Mouse (Mus musculus) hindbrain, embryonic 13.5 days (tissue): ENCODE data around the gene Aldh1a2. TPM values are rescaled to one million over a fixed set of nuclear protein-coding genes. Genes with fewer than 3 reads are reported as not detected.

Source experiments
- ATAC-seq: fragments of 200-750 bp; cut with Nextera tagmentation; 2 replicates; pipeline ENCODE4 v1.8.0; 2017; ENCODE audit warnings: moderate TSS enrichment; ENCODE audit not compliant: low FRiP score
- H3K27ac ChIP-seq: fragments of 300-500 bp; sonication (generic); 2 replicates; pipeline ENCODE4 v1.5.1; 2015; ENCODE audit warnings: inconsistent platforms, mild to moderate bottlenecking, moderate library complexity
- H3K27me3 ChIP-seq: fragments of 300-500 bp; sonication (generic); 2 replicates; pipeline ENCODE4 v1.6.1; 2015; ENCODE audit warnings: mild to moderate bottlenecking, inconsistent platforms
- H3K36me3 ChIP-seq: fragments of 300-500 bp; sonication (generic); 2 replicates; pipeline ENCODE4 v1.6.1; 2015; ENCODE audit warnings: mild to moderate bottlenecking, inconsistent platforms
- H3K4me1 ChIP-seq: fragments of 300-500 bp; sonication (generic); replicated peaks from 2 replicates; pipeline ENCODE4 v1.6.1; 2015; ENCODE audit warnings: inconsistent platforms
- H3K4me2 ChIP-seq: fragments of 300-500 bp; sonication (generic); 2 replicates; pipeline ENCODE4 v1.6.1; 2015; ENCODE audit warnings: inconsistent platforms, mild to moderate bottlenecking, moderate library complexity
- H3K4me3 ChIP-seq: fragments of 300-500 bp; sonication (generic); 2 replicates; pipeline ENCODE4 v1.5.1; 2015; ENCODE audit warnings: mild to moderate bottlenecking, inconsistent platforms
- H3K9ac ChIP-seq: fragments of 300-500 bp; sonication (generic); 2 replicates; pipeline ENCODE4 v1.6.1; 2015; ENCODE audit warnings: mild to moderate bottlenecking, inconsistent platforms
- H3K9me3 ChIP-seq: fragments of 300-500 bp; sonication (generic); 2 replicates; pipeline ENCODE4 v1.6.1; 2016; ENCODE audit warnings: inconsistent platforms
- WGBS: fragments of 180-500 bp; shearing (Covaris S2); methylation state at CpG from one replicate; pipeline ENCODE4 v1.1.7; 2015; 5-methylcytosine and 5-hydroxymethylcytosine counted together
- polyA plus RNA-seq: library from polyadenylated mRNA; unstranded; fragments of >200 nt; fragmentation: Nextera tagmentation; extraction: Ambion mirVana; gene quantifications from 2 replicates; pipeline ENCODE4 v1.2.1, GENCODE M21; 2015

Aldh1a2 gene
- polyA plus RNA-seq, result 33.3 and 40.4 TPM in 2 replicates

DNA sequence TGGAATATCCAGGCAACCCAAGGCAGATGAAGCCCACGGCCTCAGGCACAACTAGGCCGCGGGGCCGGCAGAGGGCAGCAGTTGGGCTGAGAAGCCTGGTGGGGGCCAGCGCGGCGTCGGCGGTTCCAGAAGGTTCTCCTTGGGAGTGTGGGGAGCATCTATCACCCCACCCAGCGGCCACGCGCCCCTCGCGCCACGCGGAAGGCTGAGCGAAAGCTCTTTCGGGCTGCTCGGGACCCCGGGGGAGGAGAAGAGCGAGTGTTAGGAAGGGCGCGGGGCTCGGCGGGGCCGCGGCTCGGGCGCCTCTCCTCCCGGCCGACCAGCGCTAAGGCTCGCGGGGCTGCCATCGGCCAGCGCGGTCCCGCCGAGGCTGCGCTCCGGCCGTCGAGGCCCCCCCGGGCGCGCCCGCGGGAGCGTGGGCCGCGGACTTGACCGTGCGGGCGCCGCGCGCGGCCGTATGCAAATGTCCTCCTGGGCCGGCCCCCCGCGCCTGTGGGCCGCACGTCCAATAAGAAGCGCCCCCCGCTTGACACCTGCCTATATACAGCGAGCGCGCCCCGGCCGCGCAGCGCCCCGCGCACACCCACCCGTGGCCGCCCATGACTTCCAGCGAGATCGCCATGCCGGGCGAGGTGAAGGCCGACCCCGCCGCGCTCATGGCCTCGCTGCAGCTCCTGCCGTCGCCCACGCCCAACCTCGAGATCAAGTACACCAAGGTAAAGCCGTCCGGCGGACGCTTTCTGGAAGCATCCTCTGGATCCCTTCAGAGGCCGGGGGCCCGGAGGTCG is at the start of gene Aldh1a2:
Gene Aldh1a2, plus strand, starts transcription at position 542 of the 788 bp plus-strand sequence.
- 1% methylated on average over 87 of the region's 97 CpGs for WGBS
- no peaks in the 10 kb centered on the region for H3K36me3 ChIP-seq
- peak; percentile 59 for ATAC-seq

DNA sequence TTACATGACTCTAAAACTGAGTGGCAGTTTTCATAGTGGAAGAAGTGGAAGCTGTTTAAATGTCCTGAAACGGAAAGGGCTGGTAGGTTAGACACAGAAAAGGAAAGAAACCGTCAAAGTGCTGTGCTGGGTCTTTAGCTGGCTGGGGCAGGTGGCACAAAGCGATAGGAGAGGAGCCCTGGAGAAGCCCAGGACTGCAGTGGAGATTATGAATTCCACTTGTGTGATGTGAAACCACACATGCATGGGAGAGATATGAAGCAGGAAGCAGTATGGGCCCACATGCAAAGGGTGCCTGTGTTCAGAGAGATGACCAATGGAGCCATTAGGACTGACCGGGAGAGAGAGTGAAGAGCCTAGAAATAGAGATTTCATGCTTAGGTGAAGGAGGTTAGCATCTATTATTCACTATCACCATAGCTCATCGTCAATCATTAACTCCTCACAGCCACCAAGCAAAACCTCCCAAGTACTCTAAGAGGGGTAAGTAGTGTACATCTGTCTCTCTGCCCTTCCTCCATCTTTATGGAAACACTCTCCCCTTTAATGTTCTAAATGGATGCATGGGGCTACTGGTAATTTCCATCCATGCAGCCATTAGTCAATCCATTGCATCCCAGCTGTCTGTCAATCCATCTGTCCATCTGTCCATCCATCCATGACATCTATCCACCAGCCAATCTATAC is 49.4 kb upstream of the Aldh1a2 start:
- Histone ChIP-seq H3K4me2 (no peak overlapping the region), H3K27ac (no peak overlapping the region), H3K36me3 (no peaks in the 10 kb centered on the region), H3K4me3 (no peak overlapping the region), H3K27me3 (no peaks in the 10 kb centered on the region), H3K4me1 (peaks cover 4% of the 10 kb centered on the region; the same call in 1 of the 2 replicates), H3K9ac (no peak overlapping the region), H3K9me3 (no peaks in the 10 kb centered on the region)
- no peak for ATAC-seq
- 91% methylated on average over 5 of the region's 5 CpGs for WGBS

More for the DNA sequence above, at the start of gene Aldh1a2:
- peak within 1 kb of the TSS; percentile 49; the same call in 1 of the 2 replicates for H3K9ac ChIP-seq
- peaks cover 72% of the 10 kb centered on the region for H3K27me3 ChIP-seq
- H3K4me3 ChIP-seq, result peak within 1 kb of the TSS; percentile 40
- no peak within 1 kb of the TSS for H3K27ac ChIP-seq
- H3K9me3 ChIP-seq, result no peaks in the 10 kb centered on the region
- H3K4me1 ChIP-seq, result peaks cover 16% of the 10 kb centered on the region
- H3K4me2 ChIP-seq, result peak within 1 kb of the TSS; percentile 61

DNA sequence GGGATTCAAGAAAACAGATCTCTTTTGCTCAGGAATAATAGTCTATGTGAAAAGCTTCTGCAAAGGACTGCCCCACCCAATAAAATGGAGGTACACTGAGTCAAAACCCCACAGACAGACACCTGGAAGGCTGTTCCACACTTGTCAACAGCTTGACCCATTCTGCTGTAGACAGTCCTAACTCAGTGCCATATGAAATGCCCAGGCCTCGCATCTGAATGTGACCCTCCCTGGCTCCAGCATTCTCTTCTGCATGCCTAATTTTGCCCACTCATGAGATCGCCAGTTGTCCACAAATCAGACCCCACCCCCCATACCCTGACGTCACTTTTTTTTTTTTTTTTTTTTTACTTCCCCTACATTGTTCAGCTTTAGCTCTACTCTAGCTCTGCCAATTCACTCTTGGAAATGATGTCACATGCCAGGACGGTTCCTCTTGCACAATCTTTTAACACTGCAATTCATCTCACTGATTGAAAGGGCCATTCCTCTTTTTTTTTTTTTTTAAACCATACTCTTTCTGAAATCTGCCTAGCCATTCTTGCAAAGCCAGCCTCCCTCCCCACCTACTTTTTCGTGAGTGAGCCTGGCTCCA is 48.6 kb upstream of the Aldh1a2 start:
- Histone ChIP-seq H3K27me3 (no peaks in the 10 kb centered on the region), H3K36me3 (no peaks in the 10 kb centered on the region), H3K27ac (no peak overlapping the region), H3K4me3 (no peak overlapping the region), H3K4me1 (peaks cover 4% of the 10 kb centered on the region; the same call in 1 of the 2 replicates), H3K9ac (no peak overlapping the region), H3K4me2 (no peak overlapping the region), H3K9me3 (no peaks in the 10 kb centered on the region)
- no peak for ATAC-seq
- WGBS, result 67% methylated on average over 5 of the region's 5 CpGs

DNA sequence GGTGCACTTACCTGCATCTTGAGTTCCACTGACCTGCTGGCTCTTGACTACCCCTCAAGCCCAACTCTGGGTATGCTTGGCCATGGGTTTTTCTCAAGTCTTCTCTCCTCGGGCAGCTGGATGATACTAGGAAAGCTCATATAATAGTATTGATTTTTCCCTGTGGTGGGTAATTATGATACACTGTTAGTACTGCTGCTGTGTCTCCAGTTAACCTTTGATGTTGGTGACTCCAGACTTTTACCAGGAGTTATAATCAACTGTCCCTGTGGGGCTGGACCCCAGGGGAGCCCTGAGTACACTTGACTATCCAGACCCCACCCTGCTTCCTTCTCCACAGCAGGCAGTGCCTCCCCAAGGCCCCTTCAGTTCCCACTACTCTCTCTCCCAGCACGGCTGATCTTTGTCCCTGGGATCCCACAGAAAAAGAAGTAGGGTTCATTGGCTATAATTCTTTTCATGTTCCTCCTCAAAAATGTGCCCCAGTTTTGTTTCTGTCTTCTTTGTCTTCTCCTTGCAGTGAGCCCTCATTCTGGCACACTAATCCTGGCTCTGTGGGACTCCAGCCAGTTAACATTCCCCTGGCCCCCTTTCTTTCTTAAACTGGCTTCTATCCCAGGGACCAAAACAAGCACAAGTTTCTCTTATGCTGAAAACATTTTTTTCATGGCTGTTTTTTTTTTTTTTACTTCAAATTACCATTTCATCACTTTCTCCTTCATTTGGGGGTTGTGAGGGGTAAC is 47.9 kb upstream of the Aldh1a2 start:
- 40% methylated on average over 2 of the region's 2 CpGs for WGBS
- no peak overlapping the region for H3K4me2 ChIP-seq
- no peaks in the 10 kb centered on the region for H3K27me3 ChIP-seq
- H3K4me1 ChIP-seq, result peaks cover 4% of the 10 kb centered on the region; the same call in 1 of the 2 replicates
- H3K27ac ChIP-seq, result peak overlapping the region; percentile 69; the same call in 1 of the 2 replicates
- H3K9ac ChIP-seq, result no peak overlapping the region
- no peak for ATAC-seq
- no peak overlapping the region for H3K4me3 ChIP-seq
- H3K36me3 ChIP-seq, result no peaks in the 10 kb centered on the region
- H3K9me3 ChIP-seq, result no peaks in the 10 kb centered on the region

DNA sequence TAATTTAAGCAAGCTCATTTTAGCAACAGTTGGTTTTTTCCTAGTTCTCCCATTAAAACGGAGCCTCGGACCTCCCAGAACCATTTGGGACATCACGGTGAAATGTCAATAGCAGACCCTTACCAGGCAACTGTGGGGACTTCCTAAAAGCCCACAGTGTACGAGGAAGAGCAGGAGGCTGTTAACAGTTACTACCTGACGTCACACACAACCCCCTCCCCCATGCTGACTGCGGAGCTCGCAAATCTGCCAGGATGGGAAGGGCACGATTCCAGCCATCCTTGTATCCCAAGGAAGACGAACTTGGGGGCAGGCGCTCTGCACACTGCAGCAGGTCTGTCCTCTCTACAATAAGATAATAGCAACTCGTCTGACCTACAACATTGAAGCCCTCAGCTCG is 47.1 kb upstream of the Aldh1a2 start, which contains the start of gene Aqp9:
Gene Aqp9, minus strand, starts transcription at position 172 of the 400 bp plus-strand sequence.
- 46% methylated on average over 12 of the region's 12 CpGs for WGBS
- Histone ChIP-seq H3K27ac (peak within 1 kb of the TSS; percentile 69; the same call in 1 of the 2 replicates), H3K9ac (no peak within 1 kb of the TSS), H3K4me1 (peaks cover 4% of the 10 kb centered on the region; the same call in 1 of the 2 replicates), H3K9me3 (no peaks in the 10 kb centered on the region), H3K36me3 (no peaks in the 10 kb centered on the region), H3K4me2 (no peak within 1 kb of the TSS), H3K4me3 (no peak within 1 kb of the TSS), H3K27me3 (no peaks in the 10 kb centered on the region)
- no peak for ATAC-seq

DNA sequence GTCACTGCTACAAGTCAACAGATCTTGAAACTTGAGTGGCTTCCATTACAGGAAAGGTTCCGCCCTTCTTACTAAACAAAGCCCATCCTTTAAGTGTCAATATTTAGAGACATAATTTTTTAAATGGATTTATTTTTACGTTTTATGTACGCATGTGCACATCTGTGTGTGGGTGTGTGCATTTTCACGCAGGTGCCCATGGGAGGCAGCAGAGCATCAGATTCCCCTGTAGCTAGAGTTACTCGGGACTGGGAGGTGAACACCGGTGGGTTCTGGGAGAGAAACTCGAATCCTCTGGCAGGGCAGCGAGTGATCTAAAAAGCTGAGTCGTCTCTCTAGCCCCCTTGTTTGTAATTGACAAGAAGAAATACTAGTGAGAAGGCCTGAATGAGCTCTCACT is 42.1 kb upstream of the Aldh1a2 start:
- H3K4me3 ChIP-seq, result no peak overlapping the region
- 73% methylated on average over 9 of the region's 9 CpGs for WGBS
- no peaks in the 10 kb centered on the region for H3K36me3 ChIP-seq
- H3K27ac ChIP-seq, result no peak overlapping the region
- no peaks in the 10 kb centered on the region for H3K4me1 ChIP-seq
- H3K9me3 ChIP-seq, result no peaks in the 10 kb centered on the region
- no peak for ATAC-seq
- H3K9ac ChIP-seq, result no peak overlapping the region
- no peaks in the 10 kb centered on the region for H3K27me3 ChIP-seq
- H3K4me2 ChIP-seq, result no peak overlapping the region

DNA sequence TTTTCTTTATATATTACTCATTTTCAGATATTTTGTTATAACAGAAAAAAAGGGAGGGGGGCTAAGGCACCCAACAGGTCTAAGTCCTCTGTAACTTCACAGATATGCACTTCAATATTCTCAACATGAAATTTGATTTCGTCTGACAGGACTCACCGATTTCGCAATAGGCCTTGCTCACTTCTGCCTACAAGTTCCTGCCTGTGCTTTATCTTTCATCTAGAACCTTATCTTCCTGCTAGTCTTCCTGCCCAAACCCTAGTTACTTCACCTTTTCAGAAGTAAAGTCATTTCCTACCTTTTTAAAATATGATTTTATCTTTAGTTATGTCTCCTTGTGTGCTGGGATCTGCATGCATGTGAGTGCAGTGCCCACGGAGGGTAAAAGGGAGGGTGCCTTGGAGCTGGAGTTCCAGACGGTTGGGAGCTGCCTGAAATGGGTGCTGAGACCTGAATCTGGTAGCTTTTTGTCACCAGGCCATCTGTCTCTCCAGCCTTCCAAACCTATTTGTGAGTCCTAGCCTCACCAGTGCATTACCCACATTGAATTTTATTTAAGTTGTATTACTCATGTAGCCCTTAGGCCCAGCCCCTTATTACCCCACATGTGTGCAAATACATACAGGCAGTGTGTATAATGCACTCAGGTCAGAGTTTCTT is 41.1 kb upstream of the Aldh1a2 start:
- Histone ChIP-seq H3K4me1 (no peaks in the 10 kb centered on the region), H3K9ac (no peak overlapping the region), H3K27ac (no peak overlapping the region), H3K9me3 (no peaks in the 10 kb centered on the region), H3K27me3 (no peaks in the 10 kb centered on the region), H3K36me3 (no peaks in the 10 kb centered on the region), H3K4me2 (no peak overlapping the region), H3K4me3 (no peak overlapping the region)
- ATAC-seq, result no peak
- 83% methylated on average over 5 of the region's 5 CpGs for WGBS

DNA sequence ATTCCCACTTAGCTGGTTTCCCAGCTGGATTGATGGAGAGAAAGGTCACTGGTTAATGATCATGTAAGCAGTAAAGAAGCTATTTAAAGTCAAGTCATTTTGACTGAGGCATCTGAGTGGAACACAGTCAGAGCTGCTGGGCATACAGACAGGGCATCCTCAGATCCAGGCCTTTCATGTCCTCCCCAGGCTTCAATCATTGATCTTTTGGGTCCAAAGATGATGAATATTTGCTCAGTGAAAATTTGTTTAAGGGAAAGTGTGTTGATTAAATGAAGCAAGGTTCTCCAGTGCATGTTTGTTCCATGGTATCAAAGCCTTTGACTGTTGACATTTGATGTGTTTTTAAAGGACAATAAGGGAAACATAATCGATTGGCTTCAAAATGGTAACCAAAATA is 39.9 kb upstream of the Aldh1a2 start:
- WGBS, result 96% methylated on average over 1 of the region's 1 CpGs
- no peak for ATAC-seq

DNA sequence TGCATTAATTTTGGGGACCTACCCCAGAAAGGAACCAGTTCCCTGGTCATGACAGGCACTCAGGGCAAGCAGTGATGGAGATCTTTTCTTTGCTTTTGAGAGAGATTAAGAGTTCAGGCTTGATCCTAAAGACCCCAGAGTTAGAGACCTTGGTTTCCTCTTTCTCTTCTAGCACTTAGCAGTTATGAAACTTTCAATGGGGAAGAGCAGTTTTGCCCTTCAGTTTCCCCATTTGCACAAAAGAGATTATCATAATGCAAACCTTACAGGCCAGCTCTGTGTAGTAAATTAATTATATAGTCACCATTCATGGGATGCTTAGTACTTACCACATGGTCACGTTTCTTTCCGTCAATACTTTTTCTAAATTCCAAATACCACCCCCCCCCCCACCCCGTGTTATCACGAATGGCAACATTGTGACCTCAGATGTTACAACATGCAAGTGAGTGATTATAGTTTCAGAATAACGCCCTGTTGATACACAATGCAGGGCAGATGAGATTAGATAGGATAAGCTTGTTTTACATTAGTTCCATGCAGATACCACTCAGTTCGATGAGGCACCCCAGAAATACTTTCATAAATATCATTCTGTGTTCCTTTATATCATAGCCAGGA is 36.2 kb upstream of the Aldh1a2 start:
- Histone ChIP-seq H3K9me3 (no peaks in the 10 kb centered on the region), H3K4me1 (no peaks in the 10 kb centered on the region), H3K36me3 (no peaks in the 10 kb centered on the region), H3K27me3 (no peaks in the 10 kb centered on the region), H3K4me3 (no peak overlapping the region), H3K27ac (no peak overlapping the region), H3K4me2 (no peak overlapping the region), H3K9ac (no peak overlapping the region)
- no peak for ATAC-seq
- 81% methylated on average over 6 of the region's 6 CpGs for WGBS

More for the DNA sequence above, 39.9 kb upstream of the Aldh1a2 start:
- Histone ChIP-seq H3K27me3 (no peaks in the 10 kb centered on the region), H3K4me3 (no peak overlapping the region), H3K9ac (no peak overlapping the region), H3K4me1 (no peaks in the 10 kb centered on the region), H3K9me3 (no peaks in the 10 kb centered on the region), H3K4me2 (no peak overlapping the region), H3K36me3 (no peaks in the 10 kb centered on the region), H3K27ac (no peak overlapping the region)

DNA sequence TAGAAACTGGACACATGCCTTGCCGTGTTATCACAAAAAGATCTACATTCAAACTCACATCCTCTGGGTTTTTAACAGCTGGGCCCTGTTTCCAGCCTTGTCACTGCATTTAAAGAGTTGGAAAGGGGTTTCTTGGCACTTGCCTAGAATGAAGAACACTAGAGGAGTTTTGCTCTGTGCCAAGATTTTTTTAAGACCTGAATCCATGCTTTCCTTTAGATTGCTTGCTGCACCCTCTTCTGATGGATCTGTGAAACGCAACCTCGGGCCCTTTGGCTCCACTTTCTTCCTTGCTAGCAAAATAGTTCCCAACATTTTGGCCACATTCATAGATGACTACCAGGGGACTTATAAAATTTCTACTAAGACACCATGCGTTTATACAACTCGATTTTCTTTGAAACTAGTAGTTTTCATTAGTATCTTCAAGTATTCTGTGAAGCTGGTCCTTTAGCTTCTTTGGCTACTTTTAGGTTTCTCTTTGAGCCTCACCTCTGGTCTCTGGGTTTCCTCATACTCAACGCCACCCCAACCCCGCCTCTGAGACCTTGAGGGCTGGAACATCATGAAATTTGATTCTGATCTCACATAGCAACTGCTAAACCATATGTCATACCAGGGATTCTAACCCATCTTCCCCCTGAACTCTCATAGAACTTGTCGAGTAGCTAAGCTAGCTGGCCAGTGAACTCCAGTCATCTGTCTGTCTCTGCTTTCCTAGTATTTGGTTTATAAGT is 35.5 kb upstream of the Aldh1a2 start:
- Histone ChIP-seq H3K4me3 (no peak overlapping the region), H3K9me3 (no peaks in the 10 kb centered on the region), H3K4me2 (no peak overlapping the region), H3K27me3 (no peaks in the 10 kb centered on the region), H3K27ac (no peak overlapping the region), H3K9ac (no peak overlapping the region), H3K4me1 (no peaks in the 10 kb centered on the region), H3K36me3 (no peaks in the 10 kb centered on the region)
- 80% methylated on average over 8 of the region's 8 CpGs for WGBS
- ATAC-seq, result no peak

DNA sequence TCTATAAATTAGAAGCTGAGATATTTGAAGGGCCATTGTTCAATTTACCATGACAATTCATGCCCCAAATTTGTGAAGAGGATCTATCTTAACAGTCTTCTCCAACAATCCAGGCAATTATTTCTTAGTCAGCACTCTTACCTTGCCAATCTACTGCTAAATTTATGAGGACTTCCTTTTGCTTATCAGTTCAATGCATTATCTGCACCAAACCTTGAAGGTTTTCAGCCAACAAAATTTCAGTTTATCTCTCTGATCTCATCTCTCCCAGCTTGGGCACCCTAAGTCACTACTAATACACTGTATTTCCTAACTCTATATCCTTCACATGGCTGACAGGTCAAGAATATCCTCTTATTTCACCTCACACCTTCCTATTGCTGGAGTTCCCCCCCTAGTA is 30.3 kb upstream of the Aldh1a2 start:
- Histone ChIP-seq H3K36me3 (no peaks in the 10 kb centered on the region), H3K4me1 (no peaks in the 10 kb centered on the region; the same call in 1 of the 2 replicates), H3K4me2 (no peak overlapping the region), H3K27me3 (no peaks in the 10 kb centered on the region), H3K27ac (no peak overlapping the region), H3K9ac (no peak overlapping the region), H3K4me3 (no peak overlapping the region), H3K9me3 (no peaks in the 10 kb centered on the region)
- ATAC-seq, result no peak
